Mouse (Mus musculus) granulocyte monocyte progenitor cell, adult 5-6 weeks (primary cell): ENCODE measurements around the gene Ckmt1. TPM values are rescaled to one million over a fixed set of nuclear protein-coding genes. Genes with fewer than 3 reads are reported as not detected.

Experiments used
- ATAC-seq: replicated peaks from 2 replicates; pipeline ENCODE4 v1.8.0; 2016; ENCODE audit warnings: mild to moderate bottlenecking, moderate TSS enrichment, inconsistent platforms; ENCODE audit not compliant: poor library complexity, severe bottlenecking
- total RNA-seq, 2 experiments: library from RNA; stranded (forward) in 1 of 2; stranded (reverse) in 1 of 2; fragments of 200-712, 200-1000 nt in 1 of 2; fragments of >200 nt in 1 of 2; fragmentation: Nextera tagmentation in 1 of 2; gene quantifications; 2 replicates each; pipeline ENCODE4 v1.2.3; 2014 to 2017

The Ckmt1 gene
- total RNA-seq, 2 experiments from 2014 or later = not detected

DNA sequence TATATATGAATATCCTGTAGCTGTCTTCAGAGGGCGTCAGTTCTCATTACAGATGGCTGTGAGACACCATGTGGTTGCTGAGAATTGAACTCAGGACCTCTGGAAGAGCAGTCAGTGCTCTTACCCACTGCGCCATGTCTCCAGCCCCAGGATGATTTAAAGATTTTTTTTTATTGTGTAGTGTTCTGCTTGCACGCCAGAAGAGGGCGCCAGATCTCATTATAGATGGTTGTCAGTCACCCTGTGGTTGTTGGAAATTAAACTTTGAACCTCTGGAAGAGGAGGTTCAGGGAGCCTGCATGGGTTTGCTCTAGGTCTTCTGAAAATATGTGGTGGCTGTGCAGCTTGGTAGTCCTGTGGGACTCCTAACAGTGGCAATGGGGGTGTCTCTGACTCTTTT lies 50.6 kb downstream of the Ckmt1 start:
- peak; percentile 72 for ATAC-seq

DNA sequence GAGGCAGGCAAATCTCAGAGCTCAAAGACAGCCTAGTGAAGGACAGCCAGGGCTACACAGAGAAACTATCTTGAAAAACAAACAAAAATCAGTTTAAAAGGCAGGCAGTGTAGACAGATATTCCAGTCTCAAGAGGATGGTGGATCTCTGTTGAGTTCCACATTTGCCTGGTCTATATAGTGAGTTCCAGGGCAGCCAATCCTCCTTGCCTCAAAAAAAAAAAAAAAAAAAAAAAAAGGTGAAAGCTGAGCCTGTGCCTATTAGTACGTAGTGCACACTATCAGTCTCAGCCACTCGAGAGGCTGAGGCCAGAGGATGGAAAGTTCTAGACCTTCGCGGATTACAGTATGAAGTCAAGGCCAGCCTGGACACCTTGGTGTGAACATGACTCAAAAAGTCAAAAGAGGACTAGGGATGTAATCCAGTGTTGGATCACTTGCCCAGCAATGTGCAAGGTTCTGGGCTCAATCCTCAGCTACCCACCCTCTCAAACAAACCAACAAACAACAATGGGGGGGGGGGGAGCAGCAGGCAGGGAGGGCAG lies 55.4 kb downstream of the Ckmt1 start:
- ATAC-seq = no peak

Other genes starting within 250 kb of the Ckmt1 start
- not detected in 2 replicates for gene Tgm7, start 247.9 kb upstream of the Ckmt1 start, total RNA-seq (2014; fragmentation: Nextera tagmentation)
- not detected in 2 replicates for gene Tgm7, start 247.9 kb upstream of the Ckmt1 start, total RNA-seq (2017)
- 10.4 and 17.9 TPM in 2 replicates for gene Adal, start 217.3 kb upstream of the Ckmt1 start, total RNA-seq (2014; fragmentation: Nextera tagmentation)
- 9.0 and 9.2 TPM in 2 replicates for gene Adal, start 217.3 kb upstream of the Ckmt1 start, total RNA-seq (2017)
- gene Lcmt2, start 217.1 kb upstream of the Ckmt1 start, total RNA-seq (2014; fragmentation: Nextera tagmentation) = 6.6 and 9.7 TPM in 2 replicates
- 6.6 and 7.3 TPM in 2 replicates for gene Lcmt2, start 217.1 kb upstream of the Ckmt1 start, total RNA-seq (2017)
- 48.4 and 60.8 TPM in 2 replicates for gene Tubgcp4, start 187.1 kb upstream of the Ckmt1 start, total RNA-seq (2014; fragmentation: Nextera tagmentation)
- 27.0 and 36.1 TPM in 2 replicates for gene Tubgcp4, start 187.1 kb upstream of the Ckmt1 start, total RNA-seq (2017)
- gene Zscan29, start 186.6 kb upstream of the Ckmt1 start, total RNA-seq (2014; fragmentation: Nextera tagmentation) = 14.1 and 21.9 TPM in 2 replicates
- 23.0 and 23.8 TPM in 2 replicates for gene Zscan29, start 186.6 kb upstream of the Ckmt1 start, total RNA-seq (2017)
- gene Trp53bp1, start 86.3 kb upstream of the Ckmt1 start, total RNA-seq (2014; fragmentation: Nextera tagmentation) = 30.9 and 43.3 TPM in 2 replicates
- 33.3 and 43.6 TPM in 2 replicates for gene Trp53bp1, start 86.3 kb upstream of the Ckmt1 start, total RNA-seq (2017)
- gene Map1a, start 68.1 kb upstream of the Ckmt1 start, total RNA-seq (2014; fragmentation: Nextera tagmentation) = not detected in 2 replicates
- 0.04 TPM in 1 of 2 replicates, not detected in the other for gene Map1a, start 68.1 kb upstream of the Ckmt1 start, total RNA-seq (2017)
- 11.0 and 15.1 TPM in 2 replicates for gene Ppip5k1, start 2.3 kb upstream of the Ckmt1 start, total RNA-seq (2014; fragmentation: Nextera tagmentation)
- gene Ppip5k1, start 2.3 kb upstream of the Ckmt1 start, total RNA-seq (2017) = 8.4 and 10.3 TPM in 2 replicates
- not detected in 2 replicates for gene Strc, start 29.5 kb downstream of the Ckmt1 start, total RNA-seq (2014; fragmentation: Nextera tagmentation)
- not detected in 2 replicates for gene Strc, start 29.5 kb downstream of the Ckmt1 start, total RNA-seq (2017)
- gene Pdia3, start 56.1 kb downstream of the Ckmt1 start, total RNA-seq (2014; fragmentation: Nextera tagmentation) = 315 and 355 TPM in 2 replicates
- 423 and 509 TPM in 2 replicates for gene Pdia3, start 56.1 kb downstream of the Ckmt1 start, total RNA-seq (2017)
- gene Catsper2, start 56.1 kb downstream of the Ckmt1 start, total RNA-seq (2014; fragmentation: Nextera tagmentation) = 1.3 TPM in 2 replicates
- gene Catsper2, start 56.1 kb downstream of the Ckmt1 start, total RNA-seq (2017) = 1.8 and 1.9 TPM in 2 replicates
- gene Ell3, start 86.6 kb downstream of the Ckmt1 start, total RNA-seq (2014; fragmentation: Nextera tagmentation) = not detected in 2 replicates
- not detected in 2 replicates for gene Ell3, start 86.6 kb downstream of the Ckmt1 start, total RNA-seq (2017)
- 530 and 577 TPM in 2 replicates for gene Serf2, start 91.5 kb downstream of the Ckmt1 start, total RNA-seq (2014; fragmentation: Nextera tagmentation)
- gene Serf2, start 91.5 kb downstream of the Ckmt1 start, total RNA-seq (2017) = 211 and 218 TPM in 2 replicates
- 103 and 133 TPM in 2 replicates for gene Hypk, start 95.6 kb downstream of the Ckmt1 start, total RNA-seq (2014; fragmentation: Nextera tagmentation)
- 78.2 and 90.6 TPM in 2 replicates for gene Hypk, start 95.6 kb downstream of the Ckmt1 start, total RNA-seq (2017)
- gene Serinc4, start 99.1 kb downstream of the Ckmt1 start, total RNA-seq (2014; fragmentation: Nextera tagmentation) = not detected in 2 replicates
- gene Serinc4, start 99.1 kb downstream of the Ckmt1 start, total RNA-seq (2017) = 0.26 and 0.60 TPM in 2 replicates
- gene Mfap1b, start 116.4 kb downstream of the Ckmt1 start, total RNA-seq (2014; fragmentation: Nextera tagmentation) = 23.3 and 30.9 TPM in 2 replicates
- gene Mfap1b, start 116.4 kb downstream of the Ckmt1 start, total RNA-seq (2017) = 45.9 and 52.2 TPM in 2 replicates
- 23.3 and 24.5 TPM in 2 replicates for gene Mfap1a, start 149.0 kb downstream of the Ckmt1 start, total RNA-seq (2014; fragmentation: Nextera tagmentation)
- gene Mfap1a, start 149.0 kb downstream of the Ckmt1 start, total RNA-seq (2017) = 36.3 and 46.9 TPM in 2 replicates
- gene Wdr76, start 149.0 kb downstream of the Ckmt1 start, total RNA-seq (2014; fragmentation: Nextera tagmentation) = 34.1 and 39.1 TPM in 2 replicates
- 33.9 and 38.7 TPM in 2 replicates for gene Wdr76, start 149.0 kb downstream of the Ckmt1 start, total RNA-seq (2017)